Mouse (Mus musculus): ENCODE measurements around the gene Uhrf1. TPM values are rescaled to one million over a fixed set of nuclear protein-coding genes. Genes with fewer than 3 reads are reported as not detected.

Uhrf1 gene
- total and polyA plus RNA-seq, 2 experiments from 2014 or later, result 4.7 to 10.0 TPM

GRCm38 (mm10) chr17:56345364-56345763 is 42.2 kb downstream of the Uhrf1 start:
- no peaks in the 10 kb centered on the region for H3K4me1 ChIP-seq (ENCODE audit: insufficient read depth, low read length)
- H3K9ac ChIP-seq (replicated peaks; ENCODE audit: low read length, poor library complexity, severe bottlenecking), result no peak overlapping the region
- H3K4me3 ChIP-seq (ENCODE audit: low read depth, low read length), result no peak overlapping the region
- 84% methylated on average over 2 of the region's 2 CpGs for WGBS
- peaks cover 12% of the 10 kb centered on the region; the same call in 1 of the 2 replicates for H3K36me3 ChIP-seq (ENCODE audit: insufficient read depth, low read length)
- no peaks in the 10 kb centered on the region for H3K9me3 ChIP-seq (ENCODE audit: low read length)
- no peak for DNase-seq (ENCODE audit: low spot score)
- TF ChIP-seq CTCF (IDR thresholded peaks at IDR 0.05), result no peak
- H3K27ac ChIP-seq (ENCODE audit: low read depth, low read length), result no peak overlapping the region
- H3K27me3 ChIP-seq (ENCODE audit: insufficient read depth, low read length), result no peaks in the 10 kb centered on the region
- no peak overlapping the region for H3K4me2 ChIP-seq (ENCODE audit: low read depth, low read length, poor library complexity, severe bottlenecking)
- no peak for ATAC-seq (ENCODE audit: low FRiP score)

- Histone ChIP-seq H3K4me3 (ENCODE audit: low read depth, low read length) (no peak overlapping the region), H3K27ac (ENCODE audit: low read depth, low read length) (no peak overlapping the region), H3K4me1 (ENCODE audit: insufficient read depth, low read length) (no peaks in the 10 kb centered on the region), H3K9me3 (ENCODE audit: low read length) (no peaks in the 10 kb centered on the region), H3K9ac (replicated peaks; ENCODE audit: low read length, poor library complexity, severe bottlenecking) (no peak overlapping the region), H3K4me2 (ENCODE audit: low read depth, low read length, poor library complexity, severe bottlenecking) (no peak overlapping the region), H3K27me3 (ENCODE audit: insufficient read depth, low read length) (no peaks in the 10 kb centered on the region), H3K36me3 (ENCODE audit: insufficient read depth, low read length) (peaks cover 22% of the 10 kb centered on the region)
- 60% methylated on average over 4 of the region's 4 CpGs for WGBS
- ATAC-seq (ENCODE audit: low FRiP score), result no peak
- DNase-seq (ENCODE audit: low spot score), result no peak
- TF ChIP-seq CTCF (IDR thresholded peaks at IDR 0.05), result no peak
Measured at GRCm38 (mm10) chr17:56348128-56348527, 45.0 kb downstream of the Uhrf1 start.

- H3K27me3 ChIP-seq (ENCODE audit: insufficient read depth, low read length), result no peaks in the 10 kb centered on the region
- H3K4me1 ChIP-seq (ENCODE audit: insufficient read depth, low read length), result no peaks in the 10 kb centered on the region
- H3K36me3 ChIP-seq (ENCODE audit: insufficient read depth, low read length), result peaks cover 27% of the 10 kb centered on the region
- H3K9me3 ChIP-seq (ENCODE audit: low read length), result no peaks in the 10 kb centered on the region
- DNase-seq (ENCODE audit: low spot score) (no peak), ATAC-seq (ENCODE audit: low FRiP score) (no peak)
- TF ChIP-seq CTCF (IDR thresholded peaks at IDR 0.05), result no peak
- H3K4me2 ChIP-seq (ENCODE audit: low read depth, low read length, poor library complexity, severe bottlenecking), result no peak overlapping the region
- H3K4me3 ChIP-seq (ENCODE audit: low read depth, low read length), result no peak overlapping the region
- no peak overlapping the region for H3K9ac ChIP-seq (replicated peaks; ENCODE audit: low read length, poor library complexity, severe bottlenecking)
- H3K27ac ChIP-seq (ENCODE audit: low read depth, low read length), result no peak overlapping the region
Measured at GRCm38 (mm10) chr17:56348586-56348985, 45.5 kb downstream of the Uhrf1 start.

GRCm38 (mm10) chr17:56350694-56351093 is 47.6 kb downstream of the Uhrf1 start:
- peak; percentile 91 for TF ChIP-seq CTCF (IDR thresholded peaks at IDR 0.05)
- Histone ChIP-seq H3K27ac (ENCODE audit: low read depth, low read length) (no peak overlapping the region), H3K36me3 (ENCODE audit: insufficient read depth, low read length) (peaks cover 40% of the 10 kb centered on the region), H3K9me3 (ENCODE audit: low read length) (no peaks in the 10 kb centered on the region), H3K4me2 (ENCODE audit: low read depth, low read length, poor library complexity, severe bottlenecking) (no peak overlapping the region), H3K27me3 (ENCODE audit: insufficient read depth, low read length) (no peaks in the 10 kb centered on the region), H3K4me1 (ENCODE audit: insufficient read depth, low read length) (no peaks in the 10 kb centered on the region), H3K9ac (replicated peaks; ENCODE audit: low read length, poor library complexity, severe bottlenecking) (no peak overlapping the region), H3K4me3 (ENCODE audit: low read depth, low read length) (no peak overlapping the region)
- DNase-seq (ENCODE audit: low spot score) (peak; percentile 76), ATAC-seq (ENCODE audit: low FRiP score) (peak; percentile 60)
- 20% methylated on average over 2 of the region's 2 CpGs for WGBS

- ATAC-seq (ENCODE audit: low FRiP score) (peak; percentile 57), DNase-seq (ENCODE audit: low spot score) (peak; percentile 92)
- TF ChIP-seq CTCF (IDR thresholded peaks at IDR 0.05), result peak; percentile 98
- Histone ChIP-seq H3K9me3 (ENCODE audit: low read length) (no peaks in the 10 kb centered on the region), H3K27ac (ENCODE audit: low read depth, low read length) (0 out of 2 replicates have a peak overlapping the region, but pooled peaks have one; percentile 27), H3K4me2 (ENCODE audit: low read depth, low read length, poor library complexity, severe bottlenecking) (no peak overlapping the region), H3K9ac (replicated peaks; ENCODE audit: low read length, poor library complexity, severe bottlenecking) (no peak overlapping the region), H3K4me3 (ENCODE audit: low read depth, low read length) (no peak overlapping the region), H3K36me3 (ENCODE audit: insufficient read depth, low read length) (peaks cover 61% of the 10 kb centered on the region), H3K4me1 (ENCODE audit: insufficient read depth, low read length) (no peaks in the 10 kb centered on the region), H3K27me3 (ENCODE audit: insufficient read depth, low read length) (no peaks in the 10 kb centered on the region)
- WGBS, result 66% methylated on average over 9 of the region's 9 CpGs
Measured at GRCm38 (mm10) chr17:56356921-56357885, 54.1 kb downstream of the Uhrf1 start.

GRCm38 (mm10) chr17:56359183-56359725 is 56.1 kb downstream of the Uhrf1 start:
- ATAC-seq (ENCODE audit: low FRiP score) (no peak), DNase-seq (ENCODE audit: low spot score) (no peak)
- peaks cover 49% of the 10 kb centered on the region for H3K36me3 ChIP-seq (ENCODE audit: insufficient read depth, low read length)
- H3K4me1 ChIP-seq (ENCODE audit: insufficient read depth, low read length), result no peaks in the 10 kb centered on the region
- no peak overlapping the region for H3K27ac ChIP-seq (ENCODE audit: low read depth, low read length)
- H3K4me3 ChIP-seq (ENCODE audit: low read depth, low read length), result no peak overlapping the region
- H3K9me3 ChIP-seq (ENCODE audit: low read length), result no peaks in the 10 kb centered on the region
- WGBS, result 83% methylated on average over 3 of the region's 3 CpGs
- no peaks in the 10 kb centered on the region for H3K27me3 ChIP-seq (ENCODE audit: insufficient read depth, low read length)
- no peak for TF ChIP-seq CTCF (IDR thresholded peaks at IDR 0.05)
- no peak overlapping the region for H3K9ac ChIP-seq (replicated peaks; ENCODE audit: low read length, poor library complexity, severe bottlenecking)
- H3K4me2 ChIP-seq (ENCODE audit: low read depth, low read length, poor library complexity, severe bottlenecking), result no peak overlapping the region
